Mouse (Mus musculus) cerebellum, adult 2 months (tissue): ENCODE measurements around the gene Smim20. TPM values are rescaled to one million over a fixed set of nuclear protein-coding genes. Genes with fewer than 3 reads are reported as not detected.

Source experiments
- DNase-seq, 2 experiments: peaks; one replicate each; pipeline ENCODE4 v3.0.0; 2021
- H3K27ac ChIP-seq: fragments of 200-500 bp; 2 replicates; pipeline ENCODE4 v1.5.1; 2012; ENCODE audit warnings: low read length, control low read depth, inconsistent platforms; ENCODE audit not compliant: insufficient read depth
- H3K27me3 ChIP-seq: fragments of 200-500 bp; 2 replicates; pipeline ENCODE4 v1.6.1; 2012; ENCODE audit warnings: inconsistent platforms, mild to moderate bottlenecking, low read length, moderate library complexity; ENCODE audit not compliant: control insufficient read depth, insufficient read depth
- H3K4me1 ChIP-seq: fragments of 200-500 bp; 2 replicates; pipeline ENCODE4 v1.6.1; 2011; ENCODE audit warnings: low read length; ENCODE audit not compliant: control insufficient read depth, insufficient read depth
- H3K4me3 ChIP-seq: fragments of 200-500 bp; replicated peaks from 2 replicates; pipeline ENCODE3; 2011; ENCODE audit warnings: mild to moderate bottlenecking, low read depth, low read length, control low read depth; ENCODE audit not compliant: insufficient read depth
- CTCF ChIP-seq: fragments of 200-500 bp; IDR thresholded peaks from 2 replicates; pipeline ENCODE4 v1.5.1; 2011; ENCODE audit warnings: low read depth, mild to moderate bottlenecking, control low read depth, low read length, moderate library complexity, borderline replicate concordance; ENCODE audit not compliant: insufficient read depth
- POLR2A ChIP-seq: fragments of 200-500 bp; IDR thresholded peaks from 2 replicates; pipeline ENCODE4 v1.6.1; 2011; ENCODE audit warnings: low read length, control low read depth, borderline replicate concordance; ENCODE audit not compliant: insufficient read depth
- WGBS: fragments of 180-500 bp; shearing (Covaris S2); methylation state at CpG from one replicate; pipeline ENCODE4 v1.1.7; 2018; 5-methylcytosine and 5-hydroxymethylcytosine counted together
- polyA plus RNA-seq: library from polyadenylated mRNA; depleted of rRNA; stranded (reverse); fragments of >200 nt; gene quantifications from 2 replicates; pipeline ENCODE4 v1.2.3, GENCODE M21; 2012

The Smim20 gene
- polyA plus RNA-seq, 1 experiment, result 64.5 TPM

DNA sequence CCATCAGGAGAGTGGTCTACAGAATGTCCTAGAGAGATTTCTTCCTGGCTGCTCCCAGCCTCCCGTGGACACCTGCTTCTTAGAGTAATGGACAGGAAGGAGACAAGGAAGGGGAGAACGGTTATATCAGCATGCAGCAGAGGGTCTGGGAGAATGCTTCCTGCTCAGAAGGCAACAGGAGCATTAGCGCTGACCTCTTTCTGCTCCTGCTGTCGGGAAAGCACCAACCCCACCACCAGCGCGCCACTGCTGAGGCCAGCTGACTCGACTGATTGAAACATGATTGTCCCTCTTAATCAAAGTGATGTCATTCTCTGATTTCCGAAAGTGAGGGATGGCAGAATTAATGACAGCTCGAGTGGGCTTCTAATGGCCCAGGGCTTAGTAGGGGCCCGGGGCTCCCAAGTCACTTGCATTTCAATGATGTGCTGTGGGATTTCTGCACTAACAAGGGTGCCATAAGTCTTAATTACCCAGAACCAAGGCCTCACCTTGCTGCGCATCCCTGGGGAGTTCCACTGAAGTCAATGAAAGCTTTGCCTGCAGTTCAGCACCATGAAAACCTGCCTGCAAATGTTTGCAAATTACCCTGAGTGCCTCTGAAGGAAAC lies 26.9 kb upstream of the Smim20 start:
- no peak for DNase-seq
- whole genome bisulfite sequencing, result 81% methylated on average over 11 of the region's 11 CpGs
- Histone ChIP-seq H3K27ac (no peak overlapping the region), H3K4me3 (no peak overlapping the region), H3K4me1 (peaks cover 8% of the 10 kb centered on the region), H3K27me3 (no peaks in the 10 kb centered on the region; the same call in 1 of the 2 replicates)
- no peak for TF ChIP-seq CTCF
- TF ChIP-seq POLR2A, result no peak

DNA sequence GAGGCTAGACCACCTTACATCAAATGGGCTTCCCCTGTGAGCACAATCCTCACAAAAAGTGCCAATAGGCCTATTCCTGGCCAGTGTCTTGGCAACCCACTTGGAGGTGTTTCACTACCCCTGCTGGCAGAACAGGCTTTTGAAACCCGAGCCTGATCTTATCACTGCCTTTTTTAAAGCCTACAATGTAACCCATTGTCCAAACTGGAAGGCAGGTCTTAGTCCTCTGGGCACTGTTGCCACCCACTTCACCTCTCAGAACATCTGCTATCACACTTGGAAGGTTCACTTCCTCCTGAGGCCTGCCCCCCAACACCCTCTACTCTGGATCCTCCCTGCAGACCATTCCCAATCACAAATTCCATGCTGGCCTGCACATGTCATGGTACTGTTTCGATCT lies 25.8 kb upstream of the Smim20 start:
- Histone ChIP-seq H3K4me3 (no peak overlapping the region), H3K27me3 (no peaks in the 10 kb centered on the region; the same call in 1 of the 2 replicates), H3K27ac (no peak overlapping the region), H3K4me1 (peaks cover 2% of the 10 kb centered on the region)
- TF ChIP-seq CTCF (no peak), POLR2A (no peak)
- 52% methylated on average over 2 of the region's 2 CpGs for WGBS
- no peak for DNase-seq

DNA sequence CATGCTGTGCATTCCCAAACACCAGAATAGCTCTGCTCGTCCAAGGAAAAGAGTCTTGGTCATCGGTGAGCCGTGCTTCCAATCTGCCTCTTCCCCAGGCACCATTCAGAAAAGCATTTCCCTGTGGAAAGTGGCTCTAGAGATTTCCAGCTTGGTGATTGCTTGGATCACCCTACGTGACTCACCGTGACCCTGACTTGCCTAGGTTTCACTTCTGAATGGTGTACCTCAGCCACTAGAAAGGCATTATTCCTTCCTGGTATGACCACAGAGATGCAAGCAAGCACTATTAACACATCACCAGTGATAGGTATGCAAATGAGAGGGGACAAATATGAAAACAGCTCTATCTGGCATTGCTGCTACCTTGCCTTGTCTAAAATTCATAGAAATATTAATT lies 24.9 kb upstream of the Smim20 start:
- H3K4me1 ChIP-seq, result no peaks in the 10 kb centered on the region; the same call in 1 of the 2 replicates
- H3K27ac ChIP-seq, result no peak overlapping the region
- no peak for TF ChIP-seq POLR2A
- TF ChIP-seq CTCF, result no peak
- no peaks in the 10 kb centered on the region for H3K27me3 ChIP-seq
- 75% methylated on average over 5 of the region's 5 CpGs for WGBS
- no peak for DNase-seq
- no peak overlapping the region for H3K4me3 ChIP-seq

DNA sequence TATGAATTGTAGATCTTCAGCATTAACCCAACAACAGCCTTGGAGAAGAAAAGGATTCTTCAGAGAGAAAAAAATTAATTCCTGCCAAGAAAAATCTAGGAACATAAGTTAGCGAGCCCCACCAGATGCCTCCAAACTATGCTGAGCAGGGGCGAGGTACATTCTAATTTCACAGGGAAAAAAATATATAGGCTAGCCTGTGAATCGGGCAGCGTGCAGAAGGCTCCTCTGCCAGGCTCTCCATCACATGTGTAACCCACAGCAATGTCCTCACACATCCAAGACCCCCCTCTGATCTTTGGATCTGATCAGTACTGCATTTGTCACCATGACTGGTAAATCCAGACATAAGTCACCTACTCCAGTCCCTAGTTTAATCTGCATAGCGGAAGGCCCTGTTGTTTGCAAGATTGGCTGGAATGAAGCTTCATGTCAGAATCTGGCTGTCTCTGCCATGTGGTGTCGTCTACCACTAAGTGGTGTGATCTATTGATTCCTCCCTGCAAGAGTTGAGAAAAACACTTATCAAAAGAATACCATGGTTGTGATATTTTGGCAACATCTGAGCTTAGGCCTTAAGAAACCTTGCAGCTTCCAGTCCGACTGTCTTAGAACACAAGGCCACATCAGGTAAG lies 23.9 kb upstream of the Smim20 start:
- H3K4me1 ChIP-seq, result no peaks in the 10 kb centered on the region; the same call in 1 of the 2 replicates
- TF ChIP-seq CTCF (no peak), POLR2A (no peak)
- WGBS, result 88% methylated on average over 7 of the region's 7 CpGs
- no peak overlapping the region for H3K4me3 ChIP-seq
- H3K27ac ChIP-seq, result no peak overlapping the region
- no peak for DNase-seq
- H3K27me3 ChIP-seq, result no peaks in the 10 kb centered on the region

DNA sequence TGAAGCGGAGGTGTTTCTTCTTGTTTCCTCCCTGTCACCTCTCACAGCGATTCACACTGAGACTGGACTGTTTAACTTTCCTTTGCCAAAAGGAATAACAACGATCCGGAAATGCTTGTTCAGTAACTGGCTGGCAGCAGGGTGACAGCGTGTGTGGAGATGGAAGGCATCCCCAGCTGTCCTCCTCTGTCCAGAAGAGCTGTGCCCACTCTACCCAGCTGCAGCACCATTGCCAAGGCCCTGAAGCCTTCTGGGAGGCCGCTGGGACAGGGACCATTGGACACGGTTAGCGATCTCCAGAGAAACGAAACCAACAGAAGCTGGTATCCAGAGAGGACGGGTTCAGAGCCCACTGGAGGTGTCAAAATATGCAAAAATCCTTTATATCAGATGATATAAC lies 22.9 kb upstream of the Smim20 start:
- WGBS, result 47% methylated on average over 10 of the region's 10 CpGs
- Histone ChIP-seq H3K4me3 (no peak overlapping the region), H3K4me1 (no peaks in the 10 kb centered on the region; the same call in 1 of the 2 replicates), H3K27me3 (no peaks in the 10 kb centered on the region), H3K27ac (no peak overlapping the region)
- TF ChIP-seq CTCF, result no peak
- no peak for TF ChIP-seq POLR2A
- no peak for DNase-seq

DNA sequence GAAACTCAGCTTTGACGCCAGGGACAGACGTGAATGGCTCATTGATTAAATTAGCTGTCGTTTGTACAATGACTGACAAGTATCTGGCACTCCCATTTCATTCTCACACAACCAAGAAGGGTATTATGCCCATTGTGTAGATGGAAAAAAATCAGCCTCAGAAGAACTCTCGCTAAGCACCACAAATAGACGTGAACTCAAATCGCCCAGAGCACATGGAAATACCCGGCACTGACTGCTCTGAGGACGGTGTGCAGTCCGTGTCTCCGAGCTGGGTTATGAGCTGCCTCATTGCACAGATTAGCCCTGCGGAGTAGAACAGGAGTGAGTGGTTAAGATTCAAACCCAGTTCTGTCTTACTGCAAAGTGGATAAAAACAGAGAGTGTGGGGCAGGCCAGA lies 18.4 kb upstream of the Smim20 start:
- no peak for TF ChIP-seq POLR2A
- TF ChIP-seq CTCF, result no peak
- H3K27ac ChIP-seq, result no peak overlapping the region
- H3K27me3 ChIP-seq, result no peaks in the 10 kb centered on the region
- H3K4me3 ChIP-seq, result no peak overlapping the region
- H3K4me1 ChIP-seq, result peaks cover 3% of the 10 kb centered on the region
- no peak for DNase-seq
- WGBS, result 70% methylated on average over 11 of the region's 11 CpGs

DNA sequence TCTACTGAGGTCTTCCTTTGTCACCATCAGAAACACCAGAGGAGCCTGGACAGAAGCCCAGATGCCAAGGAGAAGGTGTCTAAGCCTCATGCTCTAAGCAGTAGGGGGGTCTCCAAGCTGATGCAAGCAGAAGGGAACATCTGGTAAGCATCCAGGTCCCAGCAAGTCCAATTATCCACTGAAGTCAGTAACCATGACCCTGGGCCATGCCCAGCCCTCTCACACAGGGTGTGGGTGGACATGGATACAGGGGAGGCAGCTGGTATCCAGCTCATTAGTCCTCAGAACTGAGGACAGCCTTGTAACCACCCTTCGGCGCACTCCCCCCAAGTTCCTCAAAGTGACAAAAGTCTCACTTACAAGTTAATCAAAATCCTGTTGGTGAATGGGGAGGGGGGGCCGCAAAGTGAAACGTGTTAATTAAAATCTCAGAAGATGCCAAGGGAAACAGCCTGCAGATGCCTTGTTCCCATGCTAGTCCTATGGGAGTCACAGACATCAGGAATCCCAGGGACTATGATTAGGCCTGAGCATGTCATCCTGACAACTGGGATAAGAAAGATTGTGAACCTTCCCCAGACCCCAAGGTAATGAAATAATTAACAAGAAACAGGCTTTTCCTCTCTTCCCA lies 17.3 kb upstream of the Smim20 start:
- H3K27ac ChIP-seq, result no peak overlapping the region
- 52% methylated on average over 4 of the region's 4 CpGs for WGBS
- no peak for TF ChIP-seq CTCF
- TF ChIP-seq POLR2A, result no peak
- DNase-seq, result no peak
- no peaks in the 10 kb centered on the region for H3K27me3 ChIP-seq
- H3K4me3 ChIP-seq, result no peak overlapping the region
- H3K4me1 ChIP-seq, result peaks cover 3% of the 10 kb centered on the region

DNA sequence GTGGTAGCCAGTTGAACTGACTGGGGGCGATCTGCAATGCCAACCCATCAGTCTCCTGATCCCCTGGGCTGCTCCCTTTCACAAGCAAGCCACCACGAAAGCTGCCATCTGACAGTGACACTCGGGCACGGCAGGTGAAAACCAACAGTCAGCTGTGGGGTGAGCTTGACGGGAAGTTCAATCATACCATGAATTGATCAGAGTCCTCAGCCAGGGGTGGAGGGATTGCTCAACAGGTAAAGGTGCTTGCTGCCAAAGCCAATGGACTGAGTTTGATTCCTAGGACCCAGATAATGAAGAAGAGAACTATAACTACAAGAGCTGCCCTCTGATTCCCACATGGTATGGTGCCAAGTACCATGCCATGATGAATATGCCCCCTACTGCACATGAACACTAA lies 12.7 kb upstream of the Smim20 start:
- DNase-seq, result no peak
- Histone ChIP-seq H3K27me3 (no peaks in the 10 kb centered on the region), H3K4me1 (peaks cover 5% of the 10 kb centered on the region), H3K27ac (no peak overlapping the region), H3K4me3 (no peak overlapping the region)
- TF ChIP-seq POLR2A (no peak), CTCF (no peak)
- 76% methylated on average over 5 of the region's 5 CpGs for WGBS
